Mouse (Mus musculus): ENCODE data around the gene Edaradd.

Gene Edaradd

GRCm38 (mm10) chr13:12519955-12520584 is at the start of gene Edaradd:
Gene Edaradd (minus strand): TSS chr13:12520438.
- peak in 1 of 2 experiments; percentile 11 for DNase-seq (ENCODE audit: low spot score in 2 of 2)

DNA sequence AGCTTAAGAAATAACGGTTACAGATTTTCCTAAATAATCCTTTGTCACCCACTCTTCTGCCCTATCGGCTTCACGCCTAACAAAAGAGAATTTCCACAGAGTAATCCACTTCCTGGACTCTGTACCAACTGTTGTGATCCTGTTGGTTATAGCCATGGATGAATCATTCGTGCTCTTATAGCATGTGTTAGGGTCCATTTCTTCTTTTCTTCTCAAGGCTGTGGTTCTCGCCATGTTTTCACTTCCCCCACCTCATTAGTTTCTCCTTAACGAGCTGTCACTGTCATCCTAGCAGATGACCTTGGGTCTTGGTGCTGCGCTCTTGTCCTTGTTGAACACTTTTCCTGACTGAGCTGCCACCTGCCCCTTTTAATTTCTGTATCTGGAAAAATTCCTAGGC is 49.5 kb upstream of the Edaradd start:
- no peak for DNase-seq (ENCODE audit: low spot score in 2 of 2)

GRCm38 (mm10) chr13:12568597-12569469 is 48.6 kb upstream of the Edaradd start:
- DNase-seq (ENCODE audit: low spot score in 2 of 2) = no peak

DNA sequence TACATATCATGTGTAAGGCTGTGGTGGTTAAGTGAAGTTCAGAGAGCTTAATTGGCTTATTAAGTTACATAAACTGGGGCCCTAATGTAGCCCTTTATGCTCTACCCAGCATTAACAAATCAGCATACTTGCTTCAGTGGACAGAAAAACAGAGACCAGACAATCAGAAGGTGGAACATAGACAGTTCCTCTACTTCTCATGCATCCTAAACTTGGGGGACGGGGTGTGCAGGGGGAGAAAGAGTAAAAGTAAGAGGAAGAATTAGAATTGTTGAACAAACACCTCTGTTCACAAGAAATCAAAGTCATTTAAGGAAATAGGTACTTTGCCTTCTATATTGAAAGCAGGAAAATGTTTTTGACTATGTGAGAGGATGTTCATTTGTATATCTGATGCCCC is 47.7 kb upstream of the Edaradd start:
- no peak for DNase-seq (ENCODE audit: low spot score in 2 of 2)

DNA sequence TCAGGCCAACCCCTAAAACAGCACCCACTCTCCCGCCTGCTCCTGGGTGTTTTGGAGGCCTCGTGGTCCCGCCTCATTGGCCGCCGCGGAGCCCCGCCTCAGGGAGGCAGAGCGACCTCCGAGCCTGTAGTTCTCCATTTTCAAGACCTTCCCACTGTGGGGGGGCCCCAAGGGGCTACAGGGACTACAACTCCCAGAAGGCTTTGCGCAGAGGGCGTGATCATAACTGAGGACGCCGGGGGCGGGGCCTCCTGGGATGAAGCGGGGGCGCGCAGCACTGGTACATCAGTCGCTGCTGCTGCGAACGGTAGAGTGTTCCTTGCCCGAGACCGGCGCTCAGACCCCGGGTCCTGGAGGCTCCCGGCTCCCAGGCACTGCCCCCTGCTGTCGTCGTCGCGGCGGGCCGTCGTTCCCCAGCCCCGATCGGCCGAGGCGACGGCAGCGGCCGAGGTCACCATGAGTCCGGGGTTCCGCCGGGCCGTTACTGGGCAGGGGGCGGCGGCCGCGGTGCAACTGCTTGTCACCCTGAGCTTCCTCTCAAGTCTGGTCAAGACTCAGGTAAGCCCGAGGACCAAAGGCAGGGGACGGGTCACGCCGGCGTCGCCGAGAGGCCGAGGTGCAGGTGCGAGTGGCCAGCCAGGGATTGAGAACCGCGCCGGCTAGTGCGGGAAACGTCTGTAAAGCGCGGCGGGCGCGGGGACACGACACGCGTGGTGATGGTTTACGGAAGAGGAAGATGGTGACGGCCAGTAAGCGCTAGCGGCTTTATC is 45.6 kb upstream of the Edaradd start, which contains the start of gene Ero1lb:
Gene Ero1lb, plus strand, starts transcription at position 254 of the 770 bp plus-strand sequence.
- peak; percentile 99 for DNase-seq (ENCODE audit: low spot score in 2 of 2)

DNA sequence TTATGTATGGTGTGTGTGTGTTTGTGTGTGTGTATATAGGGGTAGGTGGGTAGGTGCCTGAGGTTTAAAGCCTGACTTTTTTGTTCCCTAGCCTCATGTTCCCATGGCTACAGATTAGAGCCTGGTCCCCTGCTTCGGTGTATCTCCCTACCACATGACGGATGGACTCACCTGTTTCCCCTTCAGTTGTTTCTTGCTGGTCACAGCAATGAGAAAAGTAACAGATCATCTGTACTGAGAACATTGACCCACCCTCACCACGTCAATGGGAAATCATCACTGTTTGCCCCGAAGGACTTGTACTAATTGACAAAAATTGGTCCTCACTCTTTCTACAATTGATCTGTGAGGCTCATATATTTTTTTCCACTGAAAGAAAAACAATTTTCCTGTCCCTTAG is 42.0 kb upstream of the Edaradd start:
- DNase-seq (ENCODE audit: low spot score in 2 of 2) = no peak

DNA sequence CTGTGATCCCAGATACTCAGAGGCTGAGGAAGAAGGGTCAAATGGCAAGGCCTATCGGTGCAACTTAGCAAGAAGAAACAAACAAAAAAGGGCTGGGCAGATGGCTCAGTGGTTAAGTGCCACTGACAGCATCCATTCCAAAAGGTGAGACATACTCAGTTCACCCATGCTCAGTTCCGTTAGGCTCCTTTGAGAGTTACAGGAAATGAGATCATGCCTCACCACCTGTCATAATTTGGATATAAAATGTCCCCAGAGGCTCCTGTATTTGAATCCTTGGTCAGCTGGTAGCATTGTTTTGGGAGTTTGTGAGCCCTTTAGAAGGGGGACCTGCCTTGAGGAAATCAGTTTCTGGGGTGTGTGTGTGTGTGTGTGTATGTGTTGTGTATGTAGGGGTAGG is 41.5 kb upstream of the Edaradd start:
- no peak for DNase-seq (ENCODE audit: low spot score in 2 of 2)

DNA sequence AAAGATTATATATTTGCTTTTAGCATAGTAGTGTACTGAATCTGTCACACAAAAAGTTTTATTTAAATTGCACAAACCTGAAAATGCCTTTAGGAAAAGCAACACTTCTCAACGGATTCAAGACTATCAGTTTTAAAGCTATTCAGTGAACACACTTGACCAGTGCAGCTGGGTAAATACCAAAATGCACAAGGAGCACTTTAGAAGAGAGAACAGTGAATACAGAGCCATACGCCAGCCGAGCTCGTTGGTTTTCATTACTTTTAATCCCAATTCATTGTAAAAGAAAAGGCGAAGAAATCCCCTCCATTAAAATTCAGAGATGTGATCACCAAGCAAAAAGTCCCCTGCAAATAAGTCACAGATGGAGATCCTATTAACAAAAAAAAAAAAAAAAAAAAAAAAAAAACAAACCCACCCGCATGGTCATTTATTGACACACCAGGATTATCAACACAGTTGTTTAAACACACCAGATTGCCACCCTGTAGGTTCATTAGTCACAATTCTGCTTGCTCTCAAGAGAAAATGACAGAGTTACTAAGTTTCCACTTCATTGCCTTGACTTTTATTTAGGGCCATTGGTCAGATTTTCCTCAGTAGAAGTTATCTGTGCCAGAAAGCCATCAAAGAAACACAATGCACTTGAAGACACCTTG is 39.4 kb upstream of the Edaradd start:
- no peak for DNase-seq (ENCODE audit: low spot score in 2 of 2)

- DNase-seq (ENCODE audit: low spot score in 2 of 2) = no peak
Measured at GRCm38 (mm10) chr13:12559044-12559443, 38.8 kb upstream of the Edaradd start.

GRCm38 (mm10) chr13:12554211-12554610 is 34.0 kb upstream of the Edaradd start:
- no peak for DNase-seq (ENCODE audit: low spot score in 2 of 2)

DNA sequence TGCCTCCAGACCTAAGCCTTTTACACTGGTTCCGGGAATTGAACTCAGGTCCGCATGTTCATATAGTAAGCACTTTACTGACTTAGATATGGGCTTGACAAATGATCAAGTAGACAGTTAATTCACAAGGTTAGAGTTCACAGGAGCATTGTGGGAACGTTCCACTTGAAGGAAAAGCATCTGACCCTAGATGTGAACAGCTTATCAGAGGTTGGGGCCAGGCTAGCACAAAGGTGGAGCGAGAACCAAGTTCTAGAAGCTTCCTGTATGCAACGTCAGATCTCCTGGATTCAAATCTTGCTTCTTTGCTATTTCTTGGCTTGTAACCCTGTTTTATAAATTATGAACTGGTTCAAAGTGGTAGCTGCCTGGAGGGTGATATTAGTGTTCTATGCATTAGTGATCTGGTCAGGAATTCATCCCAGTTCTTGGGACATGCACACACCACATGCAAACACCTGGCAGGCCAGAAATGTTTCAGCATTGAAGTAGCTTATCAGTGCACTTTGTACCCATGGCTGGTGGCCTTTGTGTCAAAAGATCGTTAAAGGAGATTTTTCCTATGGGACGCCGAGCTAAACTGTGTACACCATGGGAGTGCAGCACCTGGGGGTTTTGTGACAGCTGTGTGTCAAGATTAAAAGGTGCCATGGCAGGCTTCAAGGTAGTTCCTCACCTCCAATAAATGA is 23.8 kb upstream of the Edaradd start:
- no peak for DNase-seq (ENCODE audit: low spot score in 2 of 2)

DNA sequence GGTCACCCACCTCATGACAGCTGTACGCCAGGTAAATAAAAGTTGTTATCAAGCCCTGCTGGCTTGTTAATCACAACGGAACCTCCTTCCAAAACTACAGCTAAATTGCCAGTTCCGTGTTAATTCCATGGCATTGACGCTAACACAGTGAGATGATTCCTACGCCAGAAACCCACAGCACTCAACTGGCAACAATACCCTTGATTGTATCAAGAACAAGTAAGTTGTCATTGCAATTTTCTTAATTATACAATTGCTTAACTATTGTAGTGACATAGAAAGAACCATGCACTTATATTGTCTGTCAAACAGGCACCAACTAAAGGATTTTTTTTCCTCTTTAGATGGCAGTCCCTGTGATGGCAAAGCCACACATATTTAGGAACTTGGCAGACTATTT is 23.0 kb upstream of the Edaradd start:
- DNase-seq (ENCODE audit: low spot score in 2 of 2) = no peak

DNA sequence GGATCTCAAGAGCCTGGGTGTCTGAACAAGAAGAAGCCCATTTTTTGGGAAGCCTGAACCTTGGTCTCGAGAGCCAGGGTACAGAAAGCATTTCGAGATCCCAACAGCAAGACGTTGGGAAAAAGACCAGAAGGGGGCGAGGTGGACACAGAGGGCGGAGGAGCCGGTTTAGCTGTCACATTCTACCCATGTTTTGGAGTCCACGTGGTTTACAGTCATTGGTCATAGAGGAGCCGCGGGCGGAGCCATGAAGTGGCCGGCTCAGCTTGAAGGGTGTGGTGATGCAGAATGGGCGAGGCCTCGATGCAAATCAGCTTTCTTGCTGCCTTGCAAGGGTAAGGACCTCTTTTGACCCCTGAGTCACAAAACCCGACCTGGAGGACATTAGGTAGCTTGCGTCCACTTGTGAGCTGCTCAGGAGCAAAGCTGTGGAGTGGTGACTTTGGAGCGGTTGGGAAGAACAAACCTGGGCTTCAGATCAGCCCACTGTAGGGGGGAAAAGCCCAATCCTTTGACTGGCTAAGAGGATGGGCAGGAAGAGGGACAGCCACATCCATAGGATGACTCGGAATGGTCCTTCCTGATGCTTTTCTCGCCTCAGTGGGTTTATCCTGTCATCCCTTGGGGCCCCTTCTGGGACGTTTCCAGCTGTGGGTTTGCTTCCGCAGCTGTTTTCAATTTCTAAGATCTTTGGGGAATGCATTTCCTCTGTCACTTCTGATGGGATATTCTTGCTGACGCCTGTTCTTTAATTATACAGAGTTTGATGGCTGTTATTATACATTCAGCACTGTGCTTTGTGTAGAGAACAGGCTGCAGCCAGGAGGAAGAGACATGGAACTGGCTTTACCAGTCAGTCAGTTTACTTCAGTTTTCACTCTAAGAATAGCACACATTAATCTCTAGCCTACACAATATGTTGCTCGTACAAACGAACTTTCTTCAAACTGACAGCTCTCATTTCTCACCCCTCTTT is 22.1 kb upstream of the Edaradd start:
- DNase-seq (ENCODE audit: low spot score in 2 of 2) = no peak

DNA sequence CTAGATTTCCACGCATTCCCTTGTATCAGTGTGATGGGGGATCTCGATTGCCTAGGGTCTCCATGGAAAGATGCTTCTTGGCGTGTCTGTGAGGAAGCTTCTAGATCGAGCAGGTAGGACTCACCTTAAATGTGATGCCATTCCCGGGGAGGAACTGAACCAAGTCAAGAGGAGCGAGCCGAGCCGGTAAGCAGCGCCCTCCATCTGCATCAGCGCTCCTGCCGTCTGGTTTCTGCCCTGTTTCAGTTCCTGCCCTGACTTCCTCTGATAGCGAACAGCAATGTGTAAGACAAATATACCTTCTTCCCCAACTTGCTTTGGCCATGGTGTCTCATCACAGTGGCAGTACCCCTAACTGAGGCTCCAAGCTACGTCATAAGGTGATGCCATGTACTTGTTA is 19.9 kb upstream of the Edaradd start:
- no peak for DNase-seq (ENCODE audit: low spot score in 2 of 2)

- no peak for DNase-seq (ENCODE audit: low spot score in 2 of 2)
Measured at GRCm38 (mm10) chr13:12539716-12540115, 19.5 kb upstream of the Edaradd start.

DNA sequence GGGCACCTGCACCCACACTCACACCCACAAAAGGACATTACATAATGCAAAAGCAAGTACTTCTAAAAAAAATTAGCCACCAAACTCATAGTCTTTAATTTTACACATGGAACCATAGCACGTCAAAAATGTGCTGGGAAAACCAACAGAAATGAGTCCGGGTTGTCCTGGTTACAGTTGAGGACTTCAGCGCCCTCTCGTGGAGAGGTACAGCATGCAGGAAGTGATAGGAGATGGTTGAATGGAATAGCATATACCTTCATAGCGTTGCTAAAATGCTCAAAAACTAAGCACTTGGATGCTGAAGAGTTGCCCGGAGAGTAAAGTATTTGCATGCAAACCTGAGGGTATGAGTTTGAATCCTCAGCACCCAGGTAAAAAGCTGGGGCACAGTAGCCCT is 17.7 kb upstream of the Edaradd start:
- peak in 1 of 2 experiments; percentile 20 for DNase-seq (ENCODE audit: low spot score in 2 of 2)

GRCm38 (mm10) chr13:12534628-12535027 is 14.4 kb upstream of the Edaradd start:
- no peak for DNase-seq (ENCODE audit: low spot score in 2 of 2)

- no peak for DNase-seq (ENCODE audit: low spot score in 2 of 2)
Measured at GRCm38 (mm10) chr13:12525678-12526077, 5.4 kb upstream of the Edaradd start.

GRCm38 (mm10) chr13:12522346-12522745 is 2.1 kb upstream of the Edaradd start:
- DNase-seq (ENCODE audit: low spot score in 2 of 2) = no peak

GRCm38 (mm10) chr13:12519371-12519770 is 867 bp downstream of the Edaradd start:
- no peak for DNase-seq (ENCODE audit: low spot score in 2 of 2)
